Mouse (Mus musculus) liver, adult 2 months (tissue): ENCODE data around the gene Gmpr.

Experiments used
- CTCF ChIP-seq: fragments of 200-500 bp; IDR thresholded peaks from 2 replicates; pipeline ENCODE4 v1.5.1; 2011; ENCODE audit warnings: low read depth, low read length, control low read depth
- POLR2A ChIP-seq: fragments of 200-500 bp; IDR thresholded peaks from 2 replicates; pipeline ENCODE4 v1.6.1; 2011; ENCODE audit warnings: low read length, control low read depth; ENCODE audit not compliant: insufficient read depth; ENCODE audit errors: extremely low read depth

GRCm38 (mm10) chr13:45545974-45546373, 38.7 kb downstream of the Gmpr start:
- no peak for TF ChIP-seq CTCF
- no peak for TF ChIP-seq POLR2A
